Mouse (Mus musculus) c-Kit-positive CD71-positive TER-119-negative erythroid progenitor cells, embryonic 14.5 days (primary cell): ENCODE data around the gene Prkag1.
"Not testable (repeated sequence)": the region's sequence is repeated elsewhere in the genome, so short reads cannot be mapped to it uniquely, and the experiment has no call there.

ENCODE experiments used
- DNase-seq: peaks from one replicate; pipeline ENCODE4 v3.0.0-alpha.2; 2013; ENCODE audit warnings: low read depth

Prkag1 gene

DNA sequence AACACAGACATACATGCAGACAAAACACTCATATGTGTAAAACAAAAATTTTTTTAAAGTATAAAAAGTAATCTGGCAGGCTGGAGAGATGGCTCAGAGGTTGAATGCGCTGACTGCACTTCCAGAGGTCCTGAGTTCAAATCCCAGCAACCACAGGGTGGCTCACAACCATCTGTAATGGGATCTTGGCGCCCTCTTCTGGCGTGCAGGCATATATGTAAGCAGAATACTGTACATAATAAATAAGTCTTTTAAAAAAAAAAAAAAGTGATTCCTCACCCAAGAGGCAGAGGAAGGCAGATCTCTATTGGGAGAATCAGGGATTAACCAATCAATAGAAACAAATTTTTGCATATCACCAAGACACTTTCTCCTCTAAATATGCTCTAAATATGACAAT lies 7.9 kb downstream of the Prkag1 start:
- no peak for DNase-seq

DNA sequence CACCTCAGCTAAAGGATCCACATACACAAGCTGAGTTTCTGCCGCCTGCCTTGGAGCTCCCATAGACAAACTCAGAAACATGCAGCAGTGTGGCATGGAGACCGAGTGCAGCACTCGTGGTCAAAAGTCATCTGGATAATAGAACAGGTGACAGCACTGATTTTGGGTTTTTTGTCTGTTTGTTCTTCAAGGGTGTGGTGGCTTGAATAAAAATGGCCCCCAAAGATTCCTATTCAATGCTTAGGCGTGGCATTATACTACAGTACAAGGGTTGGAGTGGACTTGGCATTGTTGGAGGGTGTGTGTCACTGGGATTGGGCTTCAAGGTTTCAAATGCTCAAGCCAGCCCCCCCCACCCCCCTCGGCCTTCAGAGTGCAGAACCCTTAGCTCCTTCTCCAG lies 9.2 kb downstream of the Prkag1 start:
- DNase-seq = no peak

DNA sequence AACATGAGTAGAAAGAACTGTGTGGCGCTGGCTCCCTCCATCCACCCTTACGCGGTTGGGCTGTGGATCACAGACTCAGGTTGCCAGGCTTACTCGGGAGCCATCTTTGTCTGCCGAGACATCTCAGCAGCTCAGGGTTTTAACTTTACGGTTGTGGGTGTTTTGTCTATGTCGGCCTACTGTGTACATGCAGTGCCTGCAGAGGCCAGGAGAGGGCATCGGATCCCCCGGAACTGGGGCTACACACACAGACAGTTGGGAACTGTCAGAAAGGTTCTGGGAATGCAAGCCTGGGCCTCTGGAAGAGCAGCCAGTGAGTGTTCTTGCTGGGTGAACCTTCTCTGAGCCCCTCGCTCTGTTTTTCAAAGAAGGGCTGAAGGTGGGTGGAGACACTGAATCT lies 9.9 kb downstream of the Prkag1 start:
- no peak for DNase-seq

DNA sequence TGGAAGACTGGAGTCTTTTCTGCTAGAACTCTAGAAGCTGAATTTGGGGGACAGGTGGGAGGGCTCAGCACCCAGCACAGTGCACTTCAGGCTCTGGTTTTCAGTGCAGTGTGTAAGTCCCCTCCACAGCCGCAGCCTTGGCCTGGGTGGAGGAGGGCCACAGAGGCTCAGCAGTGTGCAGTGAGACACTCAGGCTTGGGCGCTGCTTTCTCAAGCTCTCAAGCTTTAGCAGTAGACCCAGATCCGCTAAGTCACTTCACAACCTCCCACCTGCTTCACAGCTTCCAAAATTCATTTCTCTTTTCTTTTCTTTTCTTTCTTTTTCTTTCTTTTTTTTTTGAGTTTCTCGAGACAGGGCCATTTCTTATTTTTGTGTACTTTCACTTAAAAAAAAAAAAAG lies 10.4 kb downstream of the Prkag1 start:
- no peak for DNase-seq

DNA sequence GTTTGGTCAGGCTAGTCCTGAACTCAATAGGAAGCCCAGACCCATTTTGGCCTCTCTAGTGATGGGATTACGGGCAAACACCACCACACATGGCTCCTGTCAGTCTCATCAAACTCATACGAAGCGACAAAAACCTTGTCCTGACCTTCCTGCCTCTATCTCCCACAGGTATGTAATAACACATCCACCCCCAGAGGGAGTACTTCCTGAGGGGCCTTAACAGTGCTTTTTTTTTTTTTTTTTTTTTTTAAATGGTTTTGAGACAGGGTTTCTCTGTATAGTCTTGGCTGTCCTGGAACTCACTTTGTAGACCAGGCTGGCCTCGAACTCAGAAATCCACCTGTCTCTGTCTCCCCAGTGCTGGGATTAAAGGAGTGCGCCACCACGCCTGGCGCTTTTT lies 13.2 kb downstream of the Prkag1 start:
- DNase-seq = no peak

DNA sequence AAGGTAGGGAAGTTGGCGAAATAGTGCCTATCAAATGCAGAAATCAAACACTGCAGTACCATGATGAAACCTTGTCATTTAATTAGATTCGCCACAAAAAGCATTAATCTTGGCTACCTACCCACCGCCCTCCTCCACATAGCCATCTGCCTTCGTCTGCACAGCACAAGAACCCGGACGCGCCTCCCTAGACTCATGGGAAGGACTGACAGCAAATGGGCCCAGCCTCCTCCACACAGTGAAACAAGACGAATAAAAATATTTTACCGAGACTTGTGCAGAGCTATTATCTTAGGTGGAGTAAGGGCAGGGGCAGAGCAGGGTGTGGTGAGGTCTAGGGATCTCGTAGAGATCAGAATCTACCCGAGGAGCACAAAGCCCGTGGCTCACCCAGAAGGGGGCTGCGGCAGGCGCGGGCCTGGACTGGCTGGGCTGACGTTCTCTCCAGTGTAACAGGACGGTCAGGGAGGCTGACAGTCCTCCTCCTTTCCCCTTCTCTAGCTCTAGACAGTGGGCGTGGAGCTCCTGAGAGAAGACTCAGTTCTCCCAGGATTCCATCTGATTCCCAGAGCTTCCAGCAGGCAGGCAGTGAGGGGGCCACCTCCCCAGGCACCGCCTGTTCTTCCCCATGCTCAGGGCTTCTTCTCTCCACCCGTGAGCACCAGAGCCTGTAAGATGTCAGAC lies 18.4 kb downstream of the Prkag1 start:
- no peak for DNase-seq

DNA sequence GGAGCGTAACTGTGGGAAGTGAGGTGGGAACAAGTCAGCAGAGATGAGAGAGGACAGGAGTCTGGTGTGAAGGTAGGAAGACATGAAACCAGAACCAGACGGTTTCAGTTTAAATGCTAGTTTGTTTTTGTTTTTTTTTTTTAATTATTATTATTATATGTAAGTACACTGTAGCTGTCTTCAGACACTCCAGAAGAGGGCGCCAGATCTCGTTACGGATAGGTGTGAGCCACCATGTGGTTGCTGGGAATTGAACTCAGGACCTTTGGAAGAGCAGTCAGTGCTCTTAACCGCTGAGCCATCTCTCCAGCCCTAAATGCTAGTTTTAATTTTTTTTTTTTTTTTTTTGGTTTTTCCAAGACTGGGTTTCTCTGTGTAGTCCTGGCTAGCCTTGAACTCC lies 21.1 kb downstream of the Prkag1 start:
- not testable (repeated sequence) for DNase-seq

DNA sequence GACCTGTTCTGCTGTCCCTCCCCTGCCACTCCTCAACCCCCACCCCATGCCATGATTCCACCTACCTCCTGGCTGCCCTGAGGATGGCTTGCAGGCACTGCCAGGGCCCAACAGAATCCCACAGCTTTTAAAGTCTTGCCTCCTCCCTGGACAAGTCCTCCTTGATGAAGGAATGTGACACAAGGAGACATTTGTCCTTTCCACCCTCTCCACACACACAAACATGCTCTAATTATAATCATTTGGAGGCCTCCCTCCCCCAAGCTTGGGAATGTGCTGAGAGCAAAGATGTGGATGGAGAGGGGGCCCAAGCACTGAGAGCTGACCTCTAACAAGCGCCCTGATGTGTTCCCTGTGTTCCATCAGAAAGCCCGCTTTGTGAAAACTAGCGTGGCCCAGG lies 21.9 kb downstream of the Prkag1 start, which contains the start of gene Ddn:
Ddn (minus strand) TSS at position 101 of the 400 bp plus-strand sequence.
- no peak for DNase-seq

DNA sequence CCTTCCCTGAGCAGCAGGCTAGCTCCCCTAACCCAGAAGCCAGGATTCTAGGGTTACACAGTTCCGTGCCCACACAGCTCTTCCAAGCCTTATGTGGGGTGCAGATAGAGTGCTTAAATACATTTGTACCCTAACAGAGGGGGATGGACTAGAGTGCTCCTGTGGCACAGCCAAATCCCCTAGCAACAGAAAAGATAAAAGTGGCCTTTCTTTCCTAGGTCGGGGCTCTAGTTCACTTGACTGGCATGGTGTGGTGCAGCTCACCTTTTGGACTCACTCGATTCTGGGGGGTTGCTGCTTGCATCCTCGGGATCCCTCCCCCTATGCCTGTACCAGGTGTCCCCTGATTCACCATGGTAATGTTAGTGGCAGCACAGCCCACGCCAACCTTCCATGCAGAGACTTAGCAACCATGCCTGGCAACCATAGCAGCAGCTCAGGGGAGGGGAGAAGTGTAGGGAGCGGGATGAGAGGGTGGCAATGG lies 22.6 kb downstream of the Prkag1 start:
- DNase-seq = no peak

DNA sequence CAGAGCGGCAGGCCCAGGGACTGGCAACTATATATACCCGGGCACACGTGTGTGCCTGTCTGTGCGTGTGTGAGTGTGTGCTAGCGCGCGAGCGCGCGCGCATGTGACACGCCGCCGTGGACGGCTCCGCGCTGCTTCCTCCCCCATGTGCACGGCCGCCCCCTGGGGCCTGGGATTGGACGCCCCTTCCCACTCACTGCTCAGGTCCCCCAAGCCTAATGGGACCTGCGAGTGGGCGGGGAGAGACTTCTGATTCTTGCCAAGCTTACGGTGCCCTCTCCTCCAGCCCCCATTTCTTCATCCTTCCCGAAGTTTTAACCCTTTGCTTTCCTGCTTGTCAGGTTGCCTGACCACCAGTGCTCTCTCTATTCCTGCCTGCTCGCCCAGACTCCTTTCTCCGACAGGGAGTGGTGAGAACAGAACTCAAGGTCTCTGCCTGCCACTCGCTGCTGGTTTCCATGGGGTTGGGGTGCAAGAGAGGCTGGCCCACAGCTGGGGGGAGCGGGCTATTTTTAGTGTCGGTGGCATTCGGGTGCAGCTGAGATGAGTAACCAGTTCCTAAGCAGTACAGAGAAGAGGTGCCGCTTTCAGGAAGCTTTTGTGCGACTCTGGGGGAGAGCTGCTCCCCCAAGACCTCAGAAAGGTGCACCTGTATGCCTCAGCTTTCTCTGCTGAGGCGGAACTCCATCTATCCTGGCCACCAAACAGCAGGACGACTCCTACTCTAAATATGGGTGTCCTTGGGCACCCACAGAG lies 23.2 kb downstream of the Prkag1 start:
- no peak for DNase-seq

DNA sequence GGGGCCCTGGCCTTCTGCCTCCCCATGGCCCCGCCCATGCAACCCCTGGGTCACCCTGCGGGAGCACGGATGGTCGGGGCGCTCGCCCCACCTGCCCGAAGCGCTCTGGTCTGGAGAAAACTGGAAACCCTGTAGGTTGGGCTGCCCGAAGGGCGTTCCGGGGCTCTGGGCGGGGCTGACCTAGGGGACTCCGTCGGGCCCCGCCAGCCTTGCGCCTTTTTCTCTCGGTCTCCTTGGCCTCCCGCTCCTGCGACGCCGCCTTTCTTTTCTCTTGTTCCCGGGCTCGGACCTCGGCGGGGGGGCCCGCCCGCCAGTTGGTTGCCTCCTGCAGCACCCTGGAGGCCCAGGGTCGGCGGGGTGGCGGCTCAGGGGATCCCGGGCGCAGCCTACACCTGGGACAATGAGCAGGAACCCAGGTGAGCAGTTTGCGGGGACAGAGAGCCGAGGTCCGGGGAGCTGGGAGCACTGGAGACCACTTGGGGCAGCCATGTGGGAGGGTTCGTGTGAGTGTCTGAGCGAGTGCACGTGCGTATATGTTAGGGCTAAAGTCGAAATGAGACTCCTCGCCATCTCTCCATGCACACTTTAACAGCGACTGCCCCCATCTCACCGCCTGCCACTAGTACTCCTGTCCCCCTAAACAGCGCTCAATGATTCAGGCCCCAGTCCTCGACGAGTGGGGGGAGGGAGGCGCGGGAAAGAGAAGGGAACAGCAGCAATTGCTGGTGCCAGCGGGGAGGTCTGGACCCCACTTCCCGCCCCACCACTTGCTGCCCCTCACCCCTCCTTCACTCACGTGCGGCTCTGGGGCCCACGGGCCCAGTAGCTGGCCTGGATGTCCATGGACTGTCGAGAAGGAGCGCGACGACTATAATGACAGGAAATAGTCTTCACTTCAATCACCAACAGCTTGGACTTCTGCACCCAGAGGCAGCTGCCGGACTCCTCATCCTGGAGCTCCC lies 24.2 kb downstream of the Prkag1 start:
- DNase-seq = peak; percentile 53

DNA sequence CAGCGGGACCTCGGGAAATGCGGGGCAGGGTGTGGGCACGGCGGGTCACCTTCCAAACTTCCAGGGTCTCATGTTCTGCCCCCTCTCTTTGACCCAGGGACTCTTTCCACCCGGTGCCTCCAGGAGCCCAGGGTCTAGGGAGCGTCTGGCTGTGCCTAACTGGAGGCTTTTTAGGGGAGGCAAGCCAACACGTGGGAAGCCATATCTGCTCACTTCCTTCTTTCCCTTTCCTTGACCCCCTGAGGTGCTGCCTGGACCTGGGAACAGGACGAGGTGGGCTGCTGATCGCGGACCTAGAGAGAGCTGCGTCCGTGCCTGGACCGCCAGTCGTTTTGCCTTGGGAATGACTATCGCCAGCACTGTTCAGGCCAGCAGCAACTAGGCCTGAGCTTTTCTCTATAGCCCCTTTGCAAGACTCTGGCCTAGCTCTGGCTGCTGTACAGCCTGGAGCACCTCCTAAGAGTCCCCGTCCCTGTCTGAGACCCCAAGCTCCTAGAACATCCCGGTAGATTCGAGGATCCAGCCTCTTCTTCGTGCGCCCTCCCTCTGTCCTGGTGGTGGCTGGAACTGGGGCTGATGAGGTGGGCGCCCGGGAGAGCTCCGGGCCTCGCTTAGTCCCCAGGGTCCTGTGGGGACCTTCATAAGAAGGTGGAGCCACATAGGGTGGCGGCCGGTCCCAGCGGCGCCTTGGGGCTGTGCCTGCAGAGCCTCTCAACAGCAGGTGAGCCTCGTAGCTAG lies 25.1 kb downstream of the Prkag1 start:
- DNase-seq = no peak

DNA sequence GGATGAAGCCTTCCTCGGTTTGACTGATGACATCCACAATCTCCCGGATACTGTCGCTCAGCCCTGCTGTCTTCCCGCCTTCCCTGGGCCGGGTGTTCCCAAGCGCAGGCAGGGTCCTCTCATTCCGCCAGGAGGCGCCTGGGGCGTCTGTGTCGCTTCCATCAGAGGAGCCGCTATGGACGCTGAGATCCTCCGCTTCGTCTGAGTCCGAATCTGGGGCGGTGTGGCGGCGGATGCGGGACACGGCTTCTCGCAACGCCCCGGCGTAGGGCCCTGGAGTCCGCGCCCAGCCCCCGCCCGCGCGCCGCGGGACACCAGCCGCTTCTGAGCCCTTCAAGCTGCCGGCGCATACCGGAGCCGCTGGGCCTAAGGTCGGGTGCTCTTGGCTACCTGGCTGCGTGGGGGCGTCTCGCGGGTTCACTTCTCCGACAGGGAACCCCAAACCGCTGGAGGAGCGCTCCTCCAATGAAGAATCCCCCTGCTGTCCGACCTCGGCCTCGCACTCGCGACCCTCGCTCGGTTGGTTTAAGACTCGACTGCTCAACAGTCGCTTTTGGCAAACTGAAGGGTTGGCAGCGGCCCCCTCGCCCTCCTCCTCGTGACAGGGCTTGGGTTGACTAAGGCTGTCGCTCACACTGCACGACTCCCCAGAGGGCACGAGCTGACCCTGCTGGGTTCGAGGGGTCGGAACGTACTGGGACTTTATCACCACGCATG lies 25.8 kb downstream of the Prkag1 start:
- peak; percentile 38 for DNase-seq

DNA sequence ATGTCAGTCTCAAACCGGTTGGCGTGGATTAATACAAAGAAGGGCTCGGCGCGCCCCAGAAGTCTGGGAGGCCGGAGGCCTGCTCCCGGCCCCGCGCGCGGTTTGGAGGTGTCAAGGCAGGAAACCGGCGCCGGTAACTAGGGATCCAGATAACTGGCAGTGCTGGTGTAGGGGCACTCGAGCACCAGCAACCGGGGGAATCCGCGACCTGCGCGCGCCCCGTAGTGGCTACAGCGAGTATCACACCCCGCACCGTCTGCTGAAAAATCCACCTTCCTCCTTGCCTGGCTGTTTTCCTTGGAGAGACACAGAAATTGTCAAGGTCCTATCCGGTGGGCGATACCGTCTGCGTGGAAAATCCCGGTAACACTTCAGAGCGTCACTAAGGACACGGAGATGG lies 27.3 kb downstream of the Prkag1 start:
- peak; percentile 58 for DNase-seq

DNA sequence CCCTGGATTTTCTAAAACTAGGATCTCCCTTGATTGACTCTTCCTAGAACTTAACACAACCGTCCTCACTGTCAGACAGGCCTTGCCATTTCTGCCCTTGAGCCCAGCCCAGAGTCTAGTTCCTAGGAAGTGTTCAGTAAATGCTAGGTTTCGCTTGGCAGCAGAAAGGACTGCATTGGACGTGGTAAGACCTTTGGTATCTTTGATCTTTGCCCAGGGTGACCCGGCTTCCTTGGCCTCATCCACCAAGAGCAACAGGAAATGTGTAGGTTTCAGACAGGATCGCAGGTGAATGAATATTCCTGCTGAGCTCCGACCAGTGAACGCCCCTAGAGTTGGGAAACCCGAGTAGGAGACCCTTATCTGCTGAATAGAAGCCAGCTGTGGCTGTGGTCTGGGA lies 28.4 kb downstream of the Prkag1 start:
- no peak for DNase-seq

DNA sequence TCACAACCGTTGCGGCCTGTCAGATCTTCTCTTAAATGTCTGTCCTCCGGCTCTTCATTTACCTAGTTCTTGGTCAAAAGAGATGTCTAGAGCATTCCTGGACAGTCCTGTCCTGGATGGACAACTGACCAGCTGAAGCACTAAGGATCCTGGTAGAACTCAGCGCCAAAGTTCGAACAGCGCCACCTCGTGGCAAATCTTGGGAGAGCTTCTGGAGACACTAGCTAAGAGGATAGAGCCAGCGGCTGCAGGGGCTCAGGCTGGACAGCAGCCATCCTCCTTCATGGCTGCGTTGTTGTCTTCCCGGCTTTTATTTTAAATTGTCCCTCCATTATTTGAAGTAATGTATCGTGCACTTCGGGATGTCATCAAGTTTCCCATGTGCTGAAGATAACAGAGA lies 31.9 kb downstream of the Prkag1 start:
- peak; percentile 63 for DNase-seq

DNA sequence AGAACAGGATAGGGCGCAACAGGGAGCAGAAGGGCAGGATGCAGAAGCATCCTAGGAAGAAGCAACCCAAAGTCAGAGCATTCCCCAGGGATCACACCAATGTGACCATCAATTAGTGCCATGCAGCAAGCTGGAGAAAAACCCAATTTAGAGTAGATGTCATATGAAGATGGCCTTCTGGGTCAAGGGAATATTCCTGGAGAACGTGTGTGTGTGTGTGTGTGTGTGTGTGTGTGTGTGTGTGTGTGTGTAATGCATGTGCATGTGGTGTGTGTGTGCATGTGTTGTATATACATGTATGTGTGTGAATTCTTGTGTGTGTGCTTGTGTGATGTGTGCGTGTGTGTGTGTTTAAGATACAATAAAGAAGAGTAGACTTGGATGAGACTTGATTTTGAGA lies 32.4 kb downstream of the Prkag1 start:
- DNase-seq = no peak

DNA sequence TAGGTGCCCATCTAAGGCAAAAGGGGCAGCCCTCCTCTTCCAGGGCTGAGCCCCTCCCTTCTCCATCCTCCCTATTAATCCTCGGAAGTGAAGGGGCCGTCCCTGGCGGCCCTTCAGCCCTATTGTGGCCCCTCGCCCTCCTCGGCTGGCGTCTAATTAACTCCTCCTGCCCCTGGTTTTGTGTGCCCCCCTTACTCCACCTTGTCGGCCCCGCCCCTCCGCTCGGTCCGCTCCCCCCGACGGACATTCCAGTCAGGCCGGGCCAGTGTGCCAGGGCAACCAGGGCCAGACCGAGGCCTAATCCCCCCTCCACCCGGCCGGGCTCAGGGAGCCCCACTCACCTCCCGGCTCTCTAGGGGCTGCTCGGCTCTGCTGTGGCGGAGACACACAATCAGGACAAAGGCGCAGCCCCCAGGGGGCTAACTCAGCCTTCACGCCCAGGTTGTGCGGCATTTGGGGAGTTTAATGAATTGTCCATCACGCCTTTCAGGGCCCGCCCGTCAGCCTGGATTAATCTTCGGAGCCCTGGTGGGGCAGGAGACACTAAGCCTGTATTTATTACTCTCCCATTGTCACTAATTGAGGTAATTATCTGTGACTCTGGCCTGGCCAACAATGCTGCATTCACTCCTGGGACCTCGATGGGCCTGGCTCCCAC lies 33.4 kb downstream of the Prkag1 start:
- DNase-seq = no peak

DNA sequence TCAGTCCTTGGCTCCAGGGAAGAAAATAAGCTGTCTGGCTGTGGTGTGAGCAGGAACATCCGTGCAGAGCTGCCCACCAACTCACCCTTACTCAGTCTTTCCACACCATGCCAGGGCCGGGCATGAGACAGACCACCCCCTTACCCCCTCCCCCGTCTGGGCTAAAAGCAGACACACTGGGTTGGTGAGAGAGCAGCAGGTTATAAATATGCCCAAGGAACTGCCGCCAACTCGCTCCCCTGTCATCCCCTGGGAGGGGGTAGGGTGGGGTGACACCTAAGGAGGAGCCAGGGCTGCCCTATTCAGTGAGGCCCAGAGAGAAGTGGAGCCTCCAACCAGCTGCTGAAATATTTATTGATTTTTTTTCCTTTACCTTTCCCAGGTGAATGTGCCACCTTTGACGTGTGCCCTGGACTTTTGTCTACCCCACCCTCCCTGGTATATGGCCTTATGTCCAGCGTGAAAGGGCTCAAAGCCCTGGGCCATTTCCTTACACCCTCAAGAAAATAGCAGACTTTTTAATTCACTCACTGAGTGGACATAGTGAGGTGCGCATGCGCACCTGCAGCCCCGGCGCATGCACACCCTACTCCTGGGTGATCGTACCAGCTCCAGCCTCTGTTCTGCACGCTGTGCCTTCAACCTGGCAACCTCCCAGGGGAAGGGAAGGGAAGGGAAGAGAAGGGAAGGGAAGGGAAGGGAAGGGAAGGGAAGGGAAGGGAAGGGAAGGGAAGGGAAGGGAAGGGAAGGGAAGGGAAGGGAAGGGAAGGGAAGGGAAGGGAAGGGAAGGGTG lies 34.3 kb downstream of the Prkag1 start:
- no peak for DNase-seq
